Mouse (Mus musculus) gonadal fat pad, adult 2 months (tissue): ENCODE measurements around the gene Trpm5. TPM values are rescaled to one million over a fixed set of nuclear protein-coding genes. Genes with fewer than 3 reads are reported as not detected.

Experiments used
- DNase-seq: peaks from one replicate; pipeline ENCODE4 v3.0.0-alpha.2; 2012; ENCODE audit warnings: low read depth
- polyA plus RNA-seq: library from polyadenylated mRNA; depleted of rRNA; stranded (reverse); fragments of >200 nt; gene quantifications from 2 replicates; pipeline ENCODE4 v1.2.3, GENCODE M21; 2012

Trpm5 gene
- polyA plus RNA-seq, 1 experiment = 0.35 TPM

DNA sequence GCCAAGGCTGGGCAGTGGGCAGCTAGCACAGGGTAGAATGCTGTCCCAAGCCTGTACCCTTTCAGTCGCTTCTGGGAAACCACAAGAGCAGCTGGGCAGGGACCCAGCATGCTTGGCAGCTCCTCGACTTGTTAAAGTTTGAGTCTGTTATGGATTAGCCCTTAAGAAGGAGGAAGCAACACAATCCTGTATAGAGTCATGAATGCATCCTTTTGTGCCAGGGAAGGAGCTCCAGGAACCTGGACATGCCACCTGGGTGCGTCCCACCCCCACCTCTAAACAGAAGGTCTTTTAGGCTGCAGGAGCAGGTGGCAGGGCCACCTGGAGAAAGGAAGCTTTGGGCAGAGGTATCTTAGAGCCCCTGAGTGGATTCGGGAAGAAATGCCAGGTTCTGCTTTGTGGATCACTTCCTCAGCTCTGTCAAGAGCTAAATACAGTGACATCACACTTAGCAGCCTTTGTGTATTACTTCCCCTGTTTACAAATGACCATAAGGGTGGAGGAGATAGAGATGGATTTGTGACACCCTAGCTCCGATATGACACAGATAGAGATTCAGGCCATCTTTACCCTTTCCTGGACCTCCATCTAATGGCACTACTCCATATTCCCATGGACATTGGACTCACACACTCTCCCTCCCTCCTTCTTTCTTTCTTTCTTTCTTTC lies 35.1 kb downstream of the Trpm5 start:
- no peak for DNase-seq

- no peak for DNase-seq
Observed at GRCm38 (mm10) chr7:143058221-143058697, 36.2 kb downstream of the Trpm5 start.

DNA sequence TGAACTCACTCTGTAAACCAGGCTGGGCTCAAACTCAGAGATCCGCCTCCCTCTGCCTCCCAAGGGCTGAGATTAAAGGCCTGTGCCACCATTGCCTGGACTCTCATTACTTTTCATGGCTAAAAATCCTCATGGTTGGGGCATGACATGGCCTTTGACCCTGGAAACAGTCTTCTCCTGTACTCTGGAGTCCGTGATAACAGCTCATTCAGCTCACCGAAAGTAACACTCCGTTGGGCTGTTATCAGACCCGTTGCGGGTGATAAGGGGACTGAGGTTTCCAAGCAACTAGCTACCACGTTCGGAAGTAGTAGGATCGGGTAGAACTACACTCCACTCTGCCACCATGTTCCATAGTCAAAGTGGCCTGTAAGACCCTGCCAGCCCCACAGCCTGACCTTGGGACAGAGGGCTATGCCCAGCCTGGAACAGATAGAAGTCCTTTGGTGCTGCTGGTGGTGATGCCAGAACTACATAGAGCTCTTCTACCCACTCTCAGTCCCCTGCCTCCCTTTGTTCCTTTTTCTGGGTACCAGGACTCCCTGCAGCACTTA lies 36.7 kb downstream of the Trpm5 start:
- DNase-seq = no peak

DNA sequence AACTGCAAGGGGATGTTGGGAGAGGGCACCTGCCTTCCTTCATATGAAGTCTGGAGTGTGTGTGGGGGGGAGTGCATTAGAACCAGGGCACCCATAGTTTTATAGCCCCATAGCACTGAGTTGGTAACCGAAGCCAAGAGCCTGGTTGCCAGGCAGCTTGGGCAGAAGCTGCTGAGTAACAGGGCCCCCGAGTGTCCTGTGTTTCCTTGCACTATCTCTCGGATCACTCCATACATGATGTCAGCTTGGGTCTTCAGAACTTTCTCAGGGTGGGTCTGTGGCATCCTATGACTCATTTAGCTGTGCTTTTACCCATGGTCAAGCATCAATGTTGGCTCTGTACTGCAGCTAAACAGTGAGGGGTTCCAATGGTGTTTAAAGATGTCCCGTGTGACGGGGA lies 37.4 kb downstream of the Trpm5 start:
- no peak for DNase-seq

DNA sequence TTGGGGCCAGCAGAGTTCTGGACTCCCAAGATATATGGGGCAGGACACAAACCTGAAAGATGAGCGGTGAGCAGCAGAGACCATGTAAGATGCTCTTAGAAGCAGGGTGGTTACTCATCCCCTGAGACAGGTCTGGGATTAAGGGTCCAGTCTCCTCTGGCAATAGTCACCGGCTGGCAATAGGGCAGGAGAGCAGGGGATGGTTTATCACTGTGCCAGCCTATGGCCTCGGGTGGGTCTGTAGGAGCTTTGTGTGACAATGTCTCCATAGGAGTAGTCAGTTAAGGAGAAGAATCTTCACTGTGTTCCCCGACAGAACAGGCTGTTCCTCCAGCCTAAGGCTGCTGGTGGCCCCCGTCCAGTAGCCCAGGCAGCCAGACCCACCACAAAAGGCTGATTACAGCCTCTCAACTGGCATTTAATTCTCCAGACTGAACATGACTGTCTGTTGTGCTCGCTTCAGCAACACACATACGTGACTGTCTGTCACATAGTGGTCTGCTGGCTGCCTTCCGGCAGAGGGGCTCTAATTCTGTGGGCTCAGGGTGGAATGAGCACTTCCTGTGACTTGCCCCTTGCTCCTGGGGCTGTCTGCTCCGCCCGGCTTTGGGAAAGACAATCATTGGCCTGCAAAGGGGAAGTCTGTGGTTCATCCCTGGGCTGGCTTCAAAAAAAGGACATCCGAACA lies 38.8 kb downstream of the Trpm5 start:
- DNase-seq = no peak

GRCm38 (mm10) chr7:143055001-143055400 lies 39.4 kb downstream of the Trpm5 start:
- DNase-seq = no peak

GRCm38 (mm10) chr7:143054612-143054965 lies 39.9 kb downstream of the Trpm5 start:
- DNase-seq = no peak

GRCm38 (mm10) chr7:143053961-143054611 lies 40.4 kb downstream of the Trpm5 start:
- no peak for DNase-seq

DNA sequence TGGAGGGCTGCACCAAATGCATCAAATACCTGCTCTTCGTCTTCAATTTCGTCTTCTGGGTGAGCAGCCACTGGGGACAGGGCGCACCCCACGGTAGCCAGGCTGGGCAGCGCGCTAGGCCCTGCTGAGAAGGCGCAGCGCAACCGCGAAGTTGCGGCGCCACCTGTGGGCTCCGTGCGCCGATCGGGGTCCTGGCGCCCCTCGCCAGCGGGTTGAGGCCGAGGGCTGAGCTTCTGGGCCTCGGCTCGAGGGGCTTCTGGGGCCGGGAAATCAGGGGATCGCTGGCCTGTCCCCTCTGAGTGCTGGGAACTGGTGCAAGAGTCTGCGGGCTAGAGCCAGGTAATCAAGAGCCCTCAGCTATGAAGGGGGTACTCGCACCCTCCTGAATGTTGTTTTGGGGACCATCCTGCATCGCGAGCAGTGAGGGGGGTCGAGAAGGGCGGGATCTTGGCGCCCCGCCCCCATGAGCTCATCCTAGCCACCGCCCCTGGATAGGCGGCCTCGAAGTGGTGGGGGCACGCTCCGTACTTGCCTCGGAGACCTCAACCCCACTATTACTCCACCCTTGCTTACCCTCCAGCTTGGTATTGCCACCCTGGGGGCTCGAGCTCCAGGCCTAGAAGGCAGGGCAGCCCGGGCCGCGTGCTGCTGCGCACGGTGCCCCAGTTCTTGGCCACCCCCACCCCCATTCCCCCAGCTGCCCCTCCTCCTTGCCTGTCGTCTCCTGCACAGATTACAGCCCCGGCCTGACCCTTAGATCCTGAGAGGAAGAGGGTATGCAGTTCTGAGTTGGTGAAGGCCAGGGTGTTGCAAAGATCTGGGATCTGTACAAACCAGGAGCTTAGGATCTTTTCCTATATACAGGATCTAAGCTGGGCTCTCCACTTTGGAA lies 41.2 kb downstream of the Trpm5 start:
- no peak for DNase-seq

- no peak for DNase-seq
Observed at GRCm38 (mm10) chr7:143052626-143053007, 41.8 kb downstream of the Trpm5 start, which contains the start of gene Cd81. TSS of gene Cd81 (plus strand) at chr7:143052739.

DNA sequence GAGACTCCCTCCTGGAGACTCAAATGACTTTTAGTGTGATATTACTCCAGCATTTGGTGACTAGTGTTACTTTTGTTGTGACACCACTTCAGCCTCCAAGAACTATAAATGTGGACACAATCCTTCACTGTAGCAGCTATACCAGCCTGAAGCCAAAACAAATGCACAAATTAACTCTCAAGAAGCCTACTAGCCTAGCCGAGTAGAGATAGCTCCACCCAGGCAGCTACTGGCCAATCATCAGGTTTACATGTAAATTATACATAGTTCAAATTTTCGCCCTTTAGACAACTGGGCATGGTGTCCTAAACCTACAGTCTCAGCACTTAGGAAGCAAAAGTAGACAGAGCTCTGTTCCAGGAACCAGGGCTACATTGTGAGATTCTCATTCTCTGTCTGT lies 43.1 kb downstream of the Trpm5 start:
- no peak for DNase-seq

DNA sequence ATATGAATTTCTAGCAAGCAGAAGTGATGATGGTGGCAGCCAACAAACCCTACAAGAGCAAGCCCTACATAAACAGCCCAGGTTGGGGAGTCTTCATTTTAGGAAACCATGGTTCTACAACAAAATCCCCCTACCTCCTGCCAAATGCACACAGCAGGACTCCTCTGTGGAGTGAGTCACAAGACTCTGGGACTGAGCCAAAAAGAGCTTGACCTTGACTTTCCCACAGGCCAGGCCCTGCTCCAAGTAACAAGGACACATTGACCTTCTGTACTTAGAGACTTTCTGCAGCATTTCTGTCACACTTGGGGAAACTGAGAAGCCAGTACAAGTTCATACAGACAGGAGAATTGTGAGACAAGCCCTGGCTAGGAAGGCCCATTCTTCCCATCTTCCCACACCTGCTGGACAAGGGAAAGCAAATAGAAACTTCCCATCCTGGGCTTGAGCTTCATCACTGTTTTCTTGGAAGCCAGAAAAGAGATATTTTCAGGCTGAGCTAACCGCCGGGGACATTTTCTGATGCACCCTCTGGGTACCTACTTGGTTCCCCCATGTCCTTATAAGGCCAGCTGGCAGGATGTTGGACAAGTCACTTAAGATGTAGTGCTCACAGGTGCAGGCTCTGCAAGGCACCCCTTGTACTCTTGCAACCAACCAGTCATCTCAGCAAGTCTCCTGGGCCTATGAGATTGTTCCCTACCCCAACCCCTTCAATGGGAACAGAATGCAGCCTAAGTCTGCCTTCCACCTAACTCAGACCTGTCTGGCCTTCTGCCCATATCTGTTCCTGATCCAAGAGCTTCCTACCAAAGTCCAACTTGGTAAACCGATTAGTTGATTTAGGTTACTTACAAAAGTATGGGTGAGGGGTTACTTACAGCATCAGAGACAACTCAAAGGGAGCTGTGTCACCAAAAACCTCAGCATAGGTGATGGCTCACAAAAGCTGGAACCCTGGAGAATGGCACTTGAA lies 44.3 kb downstream of the Trpm5 start:
- no peak for DNase-seq

- no peak for DNase-seq
Observed at GRCm38 (mm10) chr7:143049331-143049730, 45.1 kb downstream of the Trpm5 start.

DNA sequence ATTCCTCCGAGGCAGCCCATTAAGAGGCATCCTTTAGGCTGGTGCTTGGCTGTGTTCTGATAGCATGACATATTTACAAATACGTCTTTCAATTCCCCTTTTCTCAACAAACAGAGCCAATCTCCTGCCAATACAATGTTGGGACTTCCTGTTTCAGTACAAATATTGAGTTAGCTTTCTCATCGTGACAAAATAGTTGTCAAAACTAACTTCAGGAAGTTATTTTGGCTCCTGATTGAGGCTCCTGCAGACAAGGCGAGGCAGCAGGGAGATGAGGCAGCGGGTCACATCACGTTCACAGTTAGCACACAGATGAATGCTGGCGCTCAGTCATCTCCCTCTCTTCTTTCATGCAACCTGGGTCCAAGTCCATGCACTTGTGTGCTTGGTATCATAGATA lies 48.1 kb downstream of the Trpm5 start:
- no peak for DNase-seq

DNA sequence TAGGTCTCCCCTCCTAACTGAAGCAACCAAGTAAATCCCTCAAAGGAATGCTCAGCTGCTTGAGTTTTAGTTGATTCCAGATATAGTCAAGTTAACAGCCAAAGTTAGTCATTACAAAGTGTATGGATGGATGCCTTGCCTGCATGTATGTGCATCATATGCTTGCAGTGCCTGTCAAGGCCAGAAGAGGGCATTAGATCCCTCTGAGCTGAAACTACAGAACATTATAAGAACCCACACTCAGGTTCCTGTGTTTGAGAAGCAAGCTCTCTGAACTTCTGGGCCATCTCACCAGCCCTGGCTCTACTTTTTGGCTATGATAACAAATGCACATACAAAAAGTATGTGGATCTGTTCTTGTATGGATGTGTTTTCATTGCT lies 49.6 kb downstream of the Trpm5 start:
- DNase-seq = no peak

DNA sequence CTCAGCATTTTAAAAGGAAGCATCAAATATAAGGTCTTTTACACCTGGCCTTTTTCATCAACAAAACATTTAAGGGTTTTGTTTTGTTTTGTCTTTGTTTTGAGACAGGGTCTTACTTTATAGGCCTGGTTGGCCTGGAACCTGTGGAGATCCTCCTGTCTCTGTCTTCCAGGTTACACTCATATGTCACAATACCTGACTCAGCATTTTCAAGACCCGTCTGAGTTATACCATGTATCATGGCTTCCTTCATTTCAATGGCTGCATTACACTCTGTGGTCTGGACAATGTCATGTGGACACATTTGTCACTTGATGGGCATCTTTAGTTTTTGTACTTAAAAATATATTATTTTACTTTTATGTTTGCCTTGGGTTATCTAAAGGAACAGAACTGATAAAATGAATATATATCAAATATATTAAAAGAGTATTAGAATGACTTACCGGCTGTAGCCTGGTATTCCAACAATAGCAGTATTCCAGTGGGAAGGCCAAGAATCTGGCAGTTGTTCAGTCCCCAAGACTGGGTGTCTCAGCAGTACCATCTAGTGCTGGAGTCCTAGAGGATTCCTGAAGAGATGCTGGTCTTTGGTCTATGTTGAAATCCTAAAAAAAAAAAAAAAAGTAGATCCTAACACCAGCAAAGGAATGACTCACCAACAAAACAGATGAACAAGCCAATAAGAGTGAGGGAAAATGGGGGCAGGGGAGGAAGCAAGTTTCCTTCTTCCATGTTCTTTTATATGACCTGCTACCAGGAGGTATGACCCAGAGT lies 50.2 kb downstream of the Trpm5 start:
- no peak for DNase-seq

DNA sequence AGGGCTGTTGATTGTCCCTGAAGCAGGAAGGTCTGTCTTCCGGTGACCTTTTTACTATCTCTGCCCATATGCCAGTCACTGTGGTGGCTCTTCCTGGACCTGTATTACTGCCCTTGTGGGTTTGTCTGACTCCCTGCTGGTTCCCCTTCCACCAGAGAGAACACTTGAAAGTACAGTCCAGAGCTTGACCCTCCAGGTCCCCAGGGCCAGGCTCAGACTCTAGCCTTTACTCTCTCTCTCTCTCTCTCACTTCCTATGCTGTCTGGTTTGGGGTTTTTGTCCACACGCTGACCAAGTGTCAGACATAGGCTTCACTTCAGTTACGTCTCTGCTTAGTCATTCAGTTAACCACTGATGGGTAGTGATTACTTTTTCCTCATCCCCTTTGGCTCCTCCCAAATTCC lies 51.5 kb downstream of the Trpm5 start:
- no peak for DNase-seq

- no peak for DNase-seq
Observed at GRCm38 (mm10) chr7:143042089-143042488, 52.4 kb downstream of the Trpm5 start.

DNA sequence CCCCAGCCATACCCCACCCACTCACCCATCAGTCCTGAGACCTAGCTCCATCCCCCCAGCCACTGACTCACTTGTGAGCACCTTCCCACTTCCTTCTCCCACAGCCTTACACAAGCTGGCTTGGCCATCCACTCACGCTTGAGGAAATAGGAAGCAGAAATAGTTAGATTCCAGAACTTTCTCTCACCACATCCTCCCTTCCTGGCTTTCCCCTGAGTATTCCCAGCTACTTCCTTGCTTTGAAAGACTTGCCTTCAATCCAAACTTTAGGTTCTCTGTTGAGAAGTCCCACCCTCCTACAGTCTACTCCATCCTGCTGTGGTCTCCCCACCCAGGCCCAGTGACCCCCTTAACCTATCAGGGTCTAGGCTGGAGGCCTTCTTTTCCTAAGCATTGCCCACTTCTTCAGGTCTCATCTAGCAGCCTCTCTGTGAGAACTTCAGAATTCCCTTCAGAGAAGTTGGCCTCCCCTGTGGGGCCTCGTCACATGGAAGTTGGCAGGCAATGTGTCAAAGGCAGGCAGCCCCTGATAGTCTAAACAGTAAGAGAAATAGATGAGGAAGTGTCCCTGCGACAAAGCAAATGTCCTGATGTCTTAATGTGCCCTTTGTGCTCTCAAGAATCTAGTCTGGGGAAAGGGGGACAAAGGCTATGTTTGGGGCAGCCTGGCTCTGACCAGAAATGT lies 53.2 kb downstream of the Trpm5 start:
- no peak for DNase-seq
